Mouse (Mus musculus) G1E (cell line): ENCODE results near the gene Pparg. TPM values are rescaled to one million over a fixed set of nuclear protein-coding genes. Genes with fewer than 3 reads are reported as not detected.

Experiments used
- ATAC-seq: 2 replicates; pipeline ENCODE4 v1.8.0; 2016; ENCODE audit warnings: mild to moderate bottlenecking; ENCODE audit not compliant: insufficient number of reproducible peaks, poor library complexity, low FRiP score, severe bottlenecking; ENCODE audit errors: extremely low read depth
- DNase-seq: peaks from one replicate; pipeline ENCODE4 v3.0.0; 2012; ENCODE audit warnings: low spot score
- H3K27me3 ChIP-seq: 2 replicates; pipeline ENCODE4 v1.6.1; 2012; ENCODE audit warnings: mild to moderate bottlenecking, low read length, inconsistent platforms; ENCODE audit not compliant: insufficient read depth
- H3K36me3 ChIP-seq: replicated peaks from 2 replicates; pipeline ENCODE3; 2012; ENCODE audit warnings: mild to moderate bottlenecking, inconsistent platforms
- H3K4me1 ChIP-seq: 2 replicates; pipeline ENCODE4 v1.6.1; 2012; ENCODE audit warnings: low read depth, low read length, inconsistent platforms, mixed read lengths; ENCODE audit not compliant: insufficient read depth
- H3K4me3 ChIP-seq: 2 replicates; pipeline ENCODE4 v1.5.1; 2012; ENCODE audit warnings: low read depth, mild to moderate bottlenecking, inconsistent platforms, low read length, moderate library complexity, mixed read lengths
- H3K9me3 ChIP-seq: replicated peaks from 2 replicates; pipeline ENCODE4 v1.6.1; 2012; ENCODE audit warnings: inconsistent platforms
- CTCF ChIP-seq: IDR thresholded peaks from 2 replicates; pipeline ENCODE4 v1.5.1; 2012; ENCODE audit warnings: low read depth, low read length, inconsistent platforms, mixed read lengths
- GATA1 ChIP-seq: IDR thresholded peaks from 2 replicates; pipeline ENCODE4 v1.6.1; 2012; ENCODE audit warnings: borderline replicate concordance, low read length, inconsistent platforms, mixed read lengths
- GATA2 ChIP-seq: IDR thresholded peaks from 2 replicates; pipeline ENCODE4 v1.6.1; 2012; ENCODE audit warnings: low read depth, low read length, inconsistent platforms, borderline replicate concordance
- POLR2AphosphoS5 ChIP-seq: IDR thresholded peaks from 2 replicates; pipeline ENCODE4 v1.6.1; 2012; ENCODE audit warnings: low read depth, low read length, inconsistent platforms; ENCODE audit not compliant: insufficient replicate concordance
- TAL1 ChIP-seq: conservative IDR thresholded peaks from 2 replicates; pipeline ENCODE4 v1.6.1; 2012; ENCODE audit warnings: low read depth, low read length, inconsistent platforms, mixed read lengths
- polyA plus RNA-seq: library from polyadenylated mRNA; stranded (reverse); fragments of >175 nt; gene quantifications from 2 replicates; pipeline ENCODE4 v1.2.3, GENCODE M21; 2012
- total RNA-seq, 2 experiments: library from RNA; stranded (forward) in 1 of 2; stranded (reverse) in 1 of 2; fragments of 200-1000 nt in 1 of 2; fragments of >200 nt in 1 of 2; fragmentation: Nextera tagmentation in 1 of 2; gene quantifications; 2 replicates each; pipeline ENCODE4 v1.2.3; 2014 to 2017

Pparg gene
- total RNA-seq (2014; fragmentation: Nextera tagmentation) (not detected in 2 replicates), total RNA-seq (2017) (0.06 TPM in 1 of 2 replicates, not detected in the other), polyA plus RNA-seq (not detected in 2 replicates)

DNA sequence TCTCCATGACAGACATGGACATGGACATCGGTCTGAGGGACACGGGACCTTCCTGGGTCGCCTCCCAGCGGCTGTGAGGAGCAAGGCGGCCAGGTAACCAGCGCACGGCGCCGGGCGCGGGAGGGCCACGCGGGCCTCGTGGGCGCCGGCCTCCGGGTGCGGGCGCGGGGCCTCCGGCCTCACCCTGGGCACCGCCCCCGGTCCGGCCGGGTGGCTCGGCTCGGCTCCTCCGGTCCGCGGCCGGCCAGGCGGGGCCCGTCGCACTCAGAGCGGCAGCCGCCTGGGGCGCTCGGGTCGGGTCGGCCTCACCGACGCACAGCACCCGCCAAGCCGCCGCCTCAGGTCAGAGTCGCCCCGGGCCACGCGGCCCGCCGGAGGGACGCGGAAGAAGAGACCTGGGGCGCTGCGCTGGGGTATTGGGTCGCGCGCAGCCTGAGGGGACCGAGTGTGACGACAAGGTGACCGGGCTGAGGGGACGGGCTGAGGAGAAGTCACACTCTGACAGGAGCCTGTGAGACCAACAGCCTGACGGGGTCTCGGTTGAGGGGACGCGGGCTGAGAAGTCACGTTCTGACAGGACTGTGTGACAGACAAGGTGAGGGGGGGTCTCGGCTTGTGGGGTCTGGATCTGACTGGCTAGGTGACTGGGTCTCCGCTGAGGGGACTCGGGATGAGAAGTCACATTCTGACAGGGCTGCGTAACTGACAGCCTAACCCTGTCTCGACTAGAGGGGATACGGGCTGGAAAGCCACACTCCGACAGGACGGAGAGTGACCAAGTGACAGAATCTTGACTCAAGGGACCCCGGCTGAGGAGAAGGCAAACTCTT is at the start of gene Pparg:
Gene Pparg (plus strand): TSS at position 176 of the 830 bp plus-strand sequence.
- no peak within 1 kb of the TSS for H3K4me3 ChIP-seq
- H3K36me3 ChIP-seq = no peaks in the 10 kb centered on the region
- TF ChIP-seq TAL1 = no peak
- TF ChIP-seq GATA1 = no peak
- TF ChIP-seq GATA2 = no peak
- TF ChIP-seq CTCF = no peak
- no peak for TF ChIP-seq POLR2AphosphoS5
- H3K27me3 ChIP-seq = peaks cover 13% of the 10 kb centered on the region; the same call in 1 of the 2 replicates
- no peak for ATAC-seq
- no peak for DNase-seq
- peaks cover 4% of the 10 kb centered on the region; the same call in 1 of the 2 replicates for H3K9me3 ChIP-seq
- no peaks in the 10 kb centered on the region for H3K4me1 ChIP-seq

DNA sequence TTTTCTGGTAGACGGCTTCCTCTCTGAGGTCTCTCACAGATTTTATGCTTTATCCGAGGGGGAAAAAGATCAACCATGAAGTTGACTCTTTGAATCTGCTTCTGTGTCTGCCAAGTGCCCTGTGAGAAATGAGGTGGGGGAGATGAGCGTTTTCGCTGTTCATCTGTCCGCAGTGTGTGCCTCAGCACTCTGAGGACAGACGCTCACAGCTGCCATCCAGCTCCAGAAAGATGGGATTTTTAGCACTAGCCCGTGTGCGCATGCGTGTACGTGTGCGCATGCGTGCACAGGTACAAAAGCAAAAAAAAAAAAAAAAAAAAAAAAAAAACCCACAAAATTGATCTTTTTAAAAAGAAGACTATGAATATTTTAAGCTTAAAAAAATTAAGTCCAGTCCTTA is 48.0 kb upstream of the Pparg start:
- DNase-seq (no peak), ATAC-seq (no peak)
- Histone ChIP-seq H3K4me1 (no peaks in the 10 kb centered on the region), H3K27me3 (peaks cover 3% of the 10 kb centered on the region; the same call in 1 of the 2 replicates), H3K9me3 (no peaks in the 10 kb centered on the region), H3K4me3 (no peak overlapping the region), H3K36me3 (no peaks in the 10 kb centered on the region)
- TF ChIP-seq TAL1 (no peak), CTCF (no peak), GATA1 (no peak), POLR2AphosphoS5 (no peak), GATA2 (no peak)

DNA sequence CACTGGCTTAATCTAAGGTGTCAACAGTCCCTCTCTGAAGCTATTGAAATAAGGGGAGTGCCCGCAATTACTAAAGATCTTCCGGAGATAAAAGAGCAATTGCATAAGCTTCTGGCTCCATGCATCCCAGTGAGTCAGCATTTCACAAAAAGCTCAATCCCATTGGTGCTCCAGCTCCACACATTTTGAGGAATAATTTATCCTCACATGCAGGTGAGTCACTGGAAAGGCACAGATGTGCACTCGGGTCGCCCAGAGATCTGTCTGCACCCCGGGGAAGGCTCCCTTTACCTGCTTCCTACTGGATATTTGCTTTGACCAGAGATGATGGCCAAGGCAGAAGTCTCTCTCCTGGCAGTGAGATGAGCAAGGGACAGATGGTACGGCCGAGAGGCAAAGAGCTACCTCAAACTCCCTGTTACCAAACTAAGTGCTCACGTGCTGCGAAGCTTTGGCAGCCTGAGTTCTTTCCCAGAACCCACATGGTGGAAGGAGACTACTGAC is 47.5 kb upstream of the Pparg start:
- no peak for ATAC-seq

DNA sequence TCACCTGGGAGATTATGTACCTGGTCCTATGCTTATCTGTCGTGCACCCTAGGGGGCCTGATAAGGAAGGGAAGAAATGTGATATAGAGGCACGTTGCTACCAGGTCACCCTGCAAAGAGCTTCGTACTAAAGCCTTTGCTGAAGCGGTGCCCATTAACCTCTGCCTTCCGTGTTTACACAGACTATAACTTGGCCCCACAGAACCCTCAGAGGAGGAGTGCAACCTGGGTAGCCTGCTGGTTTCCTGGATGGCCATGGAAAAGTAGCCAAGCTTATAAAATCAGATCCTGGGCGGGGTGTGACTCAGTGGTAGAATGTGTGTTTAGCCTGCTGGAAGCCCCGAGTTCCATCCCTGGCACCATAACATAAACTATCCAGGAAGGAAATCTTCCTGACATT is 46.8 kb upstream of the Pparg start:
- no peak for TF ChIP-seq CTCF
- TF ChIP-seq TAL1 = no peak
- TF ChIP-seq GATA2 = no peak
- no peak for TF ChIP-seq POLR2AphosphoS5
- no peak for TF ChIP-seq GATA1
- Histone ChIP-seq H3K4me1 (no peaks in the 10 kb centered on the region), H3K9me3 (no peaks in the 10 kb centered on the region), H3K4me3 (no peak overlapping the region), H3K27me3 (peaks cover 3% of the 10 kb centered on the region; the same call in 1 of the 2 replicates), H3K36me3 (no peaks in the 10 kb centered on the region)
- no peak for DNase-seq
- ATAC-seq = no peak

More for the DNA sequence above, 47.5 kb upstream of the Pparg start:
- no peak for DNase-seq
- Histone ChIP-seq H3K27me3 (peaks cover 3% of the 10 kb centered on the region; the same call in 1 of the 2 replicates), H3K9me3 (no peaks in the 10 kb centered on the region), H3K4me1 (no peaks in the 10 kb centered on the region), H3K4me3 (no peak overlapping the region), H3K36me3 (no peaks in the 10 kb centered on the region)
- no peak for TF ChIP-seq GATA1
- no peak for TF ChIP-seq GATA2
- no peak for TF ChIP-seq TAL1
- TF ChIP-seq POLR2AphosphoS5 = no peak
- no peak for TF ChIP-seq CTCF

DNA sequence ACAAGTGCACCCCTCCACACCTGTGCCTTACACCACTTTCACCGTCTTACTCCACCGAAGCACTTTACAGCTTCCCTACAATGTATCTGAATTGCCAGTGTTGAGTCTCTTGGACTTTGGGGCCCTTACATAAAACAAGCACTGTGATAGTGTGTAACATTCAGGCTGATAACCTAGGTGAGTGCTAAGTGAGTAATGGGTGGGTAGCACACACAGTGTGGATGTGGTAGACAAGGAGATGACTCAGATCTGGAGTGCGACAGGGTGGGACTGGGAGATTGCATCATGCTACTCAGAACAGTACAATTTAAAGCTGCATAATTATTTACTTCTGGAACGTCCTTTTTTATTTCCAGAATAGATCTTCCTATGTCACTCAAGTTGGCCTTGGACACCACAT is 45.0 kb upstream of the Pparg start:
- Histone ChIP-seq H3K4me3 (no peak overlapping the region), H3K36me3 (no peaks in the 10 kb centered on the region), H3K27me3 (peaks cover 3% of the 10 kb centered on the region; the same call in 1 of the 2 replicates), H3K4me1 (no peaks in the 10 kb centered on the region), H3K9me3 (no peaks in the 10 kb centered on the region)
- TF ChIP-seq GATA2 (no peak), GATA1 (no peak), POLR2AphosphoS5 (no peak), TAL1 (no peak)
- ATAC-seq (no peak), DNase-seq (no peak)

DNA sequence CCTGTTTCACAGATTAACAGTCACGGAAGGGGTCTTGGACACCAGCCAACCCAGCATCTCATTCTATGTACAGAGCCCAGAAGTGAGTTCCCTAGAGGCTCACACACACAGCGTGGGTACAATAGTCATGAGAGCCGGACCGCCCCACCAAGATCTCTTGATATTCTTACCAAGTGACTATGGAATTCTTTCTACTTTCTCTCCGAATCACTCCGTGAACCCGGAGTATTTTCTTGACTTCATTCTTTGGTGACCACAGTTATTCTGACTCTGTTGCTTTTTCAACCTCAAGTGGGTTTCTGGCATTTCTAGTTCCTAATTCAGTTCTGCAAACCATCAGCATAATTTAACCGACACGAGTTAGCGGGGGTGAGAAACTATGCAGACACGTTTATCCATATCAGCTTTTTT is 43.9 kb upstream of the Pparg start:
- no peak for DNase-seq
- no peak overlapping the region for H3K4me3 ChIP-seq

More for the DNA sequence above, 43.9 kb upstream of the Pparg start:
- Histone ChIP-seq H3K36me3 (no peaks in the 10 kb centered on the region), H3K9me3 (no peaks in the 10 kb centered on the region), H3K27me3 (peaks cover 3% of the 10 kb centered on the region; the same call in 1 of the 2 replicates), H3K4me1 (no peaks in the 10 kb centered on the region)
- no peak for TF ChIP-seq POLR2AphosphoS5
- ATAC-seq = no peak
